ENCODE assay signal across 31 mouse cellular contexts in genomic region chr19:55170399-55170798, GRCm38 (mm10). TPM values are rescaled to one million over a fixed set of nuclear protein-coding genes. Genes with fewer than 3 reads are reported as not detected.
DNase-seq lines count a peak whose midpoint lies in the region; ATAC-seq and TF ChIP-seq lines count a peak whose summit lies in the region.
"Had no signal": no experiment of that assay in that cellular context is flagged by ENCODE, and none has a peak within 500 bp of the region (broad histone marks: within the 10 kb centered on the region; RNA-seq: fewer than 3 reads in every experiment).

No protein-coding gene starts in this region.

- H3K27ac ChIP-seq in liver, adult 2 months (replicated peaks; ENCODE audit: insufficient read depth, low read depth, low read length): peak overlapping the region; percentile 92
- no peak overlapping the region for H3K27ac ChIP-seq in liver, embryonic 11.5 days (ENCODE audit: low read depth, low read length)
- H3K27ac ChIP-seq: embryonic facial prominence, embryonic 13.5 days; embryonic facial prominence, embryonic 15.5 days; forebrain, embryonic 10.5 days; forebrain, embryonic 12.5 days had no signal

- ATAC-seq in liver, embryonic 11.5 days (replicated peaks; ENCODE audit: low FRiP score): no peak
- ATAC-seq: activated CD4-positive, CD25-positive, alpha-beta regulatory T cell, adult 4 months; CD4-positive, CD25-positive, alpha-beta regulatory T cell, adult 4 months; forebrain, embryonic 14.5 days; forebrain, embryonic 16.5 days; Patski had no signal

- no peak overlapping the region for H3K4me3 ChIP-seq in liver, adult 2 months (ENCODE audit: insufficient read depth, low read depth, low read length)
- no peak overlapping the region for H3K4me3 ChIP-seq in liver, embryonic 11.5 days (ENCODE audit: low read depth, low read length)
- H3K4me3 ChIP-seq: embryonic facial prominence, embryonic 13.5 days; embryonic facial prominence, embryonic 15.5 days; erythroblast, embryonic 14.5 days; forebrain, embryonic 10.5 days; forebrain, embryonic 12.5 days had no signal

- no peak for TF ChIP-seq CTCF in liver, adult 2 months (IDR thresholded peaks at IDR 0.05; ENCODE audit: low read depth, low read length)

- no peak overlapping the region for H3K4me2 ChIP-seq in liver, embryonic 11.5 days
- H3K4me2 ChIP-seq: embryonic facial prominence, embryonic 13.5 days; embryonic facial prominence, embryonic 15.5 days; forebrain, embryonic 12.5 days had no signal

- DNase-seq in heart, adult 11 months: peak; percentile 63
- no peak for DNase-seq in heart, postnatal 14 days
- peak; percentile 69 for DNase-seq in kidney, adult 9 months
- DNase-seq in kidney, postnatal 10 days: no peak
- DNase-seq in liver, adult 2 months (ENCODE audit: extremely low read depth, low read depth, low spot score): peak; percentile 100
- DNase-seq in liver, embryonic 11.5 days (ENCODE audit: low spot score): no peak
- DNase-seq: adrenal gland, adult 8-10 months; adrenal gland, postnatal 14 days; adrenal gland, postnatal 36 days; B cell, adult 2 months; cerebellum, adult 11 months; cerebellum, adult 18-20 months; cerebellum, adult 8-10 months; cerebellum, adult 9-11 months; cerebellum, postnatal 14 days; cerebellum, postnatal 36 days; embryo, embryonic 11 days had no signal

- no peaks in the 10 kb centered on the region for H3K27me3 ChIP-seq in liver, adult 2 months (ENCODE audit: control insufficient read depth, insufficient read depth, low read length)
- H3K27me3 ChIP-seq in liver, embryonic 11.5 days (replicated peaks; ENCODE audit: control insufficient read depth, insufficient read depth, low read length): no peaks in the 10 kb centered on the region
- H3K27me3 ChIP-seq: CH12.LX; embryonic facial prominence, embryonic 13.5 days; embryonic facial prominence, embryonic 15.5 days; forebrain, embryonic 12.5 days had no signal

- no peaks in the 10 kb centered on the region; the same call in 1 of the 2 replicates for H3K9me3 ChIP-seq in liver, embryonic 11.5 days (ENCODE audit: control insufficient read depth, low read length)
- H3K9me3 ChIP-seq: embryonic facial prominence, embryonic 15.5 days had no signal

- H3K9ac ChIP-seq in liver, adult 2 months (ENCODE audit: low read depth, low read length): no peak overlapping the region
- H3K9ac ChIP-seq in liver, embryonic 11.5 days (ENCODE audit: low read depth, low read length): no peak overlapping the region
- H3K9ac ChIP-seq: embryonic facial prominence, embryonic 13.5 days; embryonic facial prominence, embryonic 15.5 days; forebrain, embryonic 12.5 days had no signal

- H3K4me1 ChIP-seq in liver, adult 2 months (ENCODE audit: control insufficient read depth, insufficient read depth, low read length): peaks cover 25% of the 10 kb centered on the region
- no peaks in the 10 kb centered on the region for H3K4me1 ChIP-seq in liver, embryonic 11.5 days (replicated peaks; ENCODE audit: control insufficient read depth, insufficient read depth, low read length)
- H3K4me1 ChIP-seq: embryonic facial prominence, embryonic 13.5 days; embryonic facial prominence, embryonic 15.5 days; forebrain, embryonic 10.5 days; forebrain, embryonic 12.5 days had no signal

- TF ChIP-seq POLR2A in liver, adult 2 months (IDR thresholded peaks at IDR 0.05; ENCODE audit: extremely low read depth, insufficient read depth, low read length): no peak

- intact Hi-C loops in heart, postnatal 14 days (cut with DNase I): no loop called here

- no peaks in the 10 kb centered on the region for H3K36me3 ChIP-seq in liver, adult 2 months (ENCODE audit: control insufficient read depth, insufficient read depth, low read length)
- H3K36me3 ChIP-seq in liver, embryonic 11.5 days (ENCODE audit: control insufficient read depth, insufficient read depth, low read length): no peaks in the 10 kb centered on the region
- H3K36me3 ChIP-seq: embryonic facial prominence, embryonic 13.5 days; embryonic facial prominence, embryonic 15.5 days; forebrain, embryonic 10.5 days; forebrain, embryonic 12.5 days; G1E had no signal

- H3K79me2 ChIP-seq in liver, adult 2 months (ENCODE audit: control insufficient read depth, insufficient read depth, low read length): no peaks in the 10 kb centered on the region

RNA-seq across cellular contexts. Expression of gene Tectb, which starts 10.1 kb away (rescaled TPM):
- total RNA-seq in heart, postnatal 14 days (2021): under 1 TPM; 0.17 to 0.72 TPM
- 0.18 and 0.20 TPM in 2 replicates for total RNA-seq in liver, adult 2 months (2014; rRNA removed)
- polyA plus RNA-seq in liver, adult 2 months (2012; rRNA removed): 0.07 TPM in 1 of 2 replicates, not detected in the other
- not detected in 2 replicates for polyA plus RNA-seq in liver, embryonic 11.5 days (2014; fragmentation: Nextera tagmentation; extraction: Ambion mirVana)
- total RNA-seq: CH12.LX; common myeloid progenitor, adult 5-6 weeks had no signal
- polyA plus RNA-seq: activated CD4-positive, CD25-positive, alpha-beta regulatory T cell, adult 4 months; CD4-positive, CD25-positive, alpha-beta regulatory T cell, adult 4 months; embryonic facial prominence, embryonic 11.5 days; embryonic facial prominence, embryonic 13.5 days; erythroblast, embryonic 14.5 days; forebrain, embryonic 10.5 days; forebrain, embryonic 16.5 days; G1E; Patski had no signal

RNA-seq across cellular contexts. Expression of gene Gpam, which starts 43.4 kb away (rescaled TPM):
- 100 to 1,000 TPM; 165 to 166 TPM for total RNA-seq in heart, postnatal 14 days (2021)
- total RNA-seq in liver, adult 2 months (2014; rRNA removed): 261 and 274 TPM in 2 replicates
- 90.2 and 102 TPM in 2 replicates for polyA plus RNA-seq in liver, adult 2 months (2012; rRNA removed)
- polyA plus RNA-seq in liver, embryonic 11.5 days (2014; fragmentation: Nextera tagmentation; extraction: Ambion mirVana): 36.3 and 42.2 TPM in 2 replicates

Comparison
In these comparisons a context has a peak if more than half of its experiments do, and no peak if none do; other contexts are left out.
1. DNase-seq: peak in heart, adult 11 months (single experiment), kidney, adult 9 months (single experiment) and liver, adult 2 months (single experiment); none in heart, postnatal 14 days (0 of 2), kidney, postnatal 10 days (single experiment) and liver, embryonic 11.5 days (single experiment).